Mouse (Mus musculus) thymus, postnatal 10 days (tissue): ENCODE results near the gene Kcnk3.

Experiments
- DNase-seq, 2 experiments: peaks; one replicate each; pipeline ENCODE4 v3.0.0; 2021; ENCODE audit warnings: low spot score in 2 of 2

The Kcnk3 gene

DNA sequence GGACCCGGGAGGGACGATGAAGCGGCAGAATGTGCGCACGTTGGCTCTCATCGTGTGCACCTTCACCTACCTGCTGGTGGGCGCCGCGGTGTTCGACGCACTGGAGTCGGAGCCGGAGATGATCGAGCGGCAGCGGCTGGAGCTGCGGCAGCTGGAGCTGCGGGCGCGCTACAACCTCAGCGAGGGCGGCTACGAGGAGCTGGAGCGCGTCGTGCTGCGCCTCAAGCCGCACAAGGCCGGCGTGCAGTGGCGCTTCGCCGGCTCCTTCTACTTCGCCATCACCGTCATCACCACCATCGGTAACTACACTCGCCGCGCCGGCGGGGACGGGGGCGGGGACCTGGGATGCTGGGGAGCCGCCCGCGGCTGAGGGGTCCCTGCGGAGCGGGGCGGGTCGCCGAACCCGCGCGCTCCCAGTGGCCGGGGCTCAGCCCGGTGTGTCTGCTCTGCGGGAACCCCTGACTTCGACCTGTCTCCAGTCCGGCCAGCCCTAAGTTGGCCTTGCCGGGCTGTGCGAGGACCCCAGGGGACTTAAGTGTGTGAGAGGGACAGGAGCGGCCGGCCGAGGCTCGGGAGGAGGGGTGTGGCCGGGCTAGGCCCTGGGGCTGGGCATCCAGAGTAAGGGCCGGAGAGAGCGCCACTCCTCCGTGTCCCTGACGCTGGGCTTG is 465 bp downstream of the Kcnk3 start:
- DNase-seq = no peak

DNA sequence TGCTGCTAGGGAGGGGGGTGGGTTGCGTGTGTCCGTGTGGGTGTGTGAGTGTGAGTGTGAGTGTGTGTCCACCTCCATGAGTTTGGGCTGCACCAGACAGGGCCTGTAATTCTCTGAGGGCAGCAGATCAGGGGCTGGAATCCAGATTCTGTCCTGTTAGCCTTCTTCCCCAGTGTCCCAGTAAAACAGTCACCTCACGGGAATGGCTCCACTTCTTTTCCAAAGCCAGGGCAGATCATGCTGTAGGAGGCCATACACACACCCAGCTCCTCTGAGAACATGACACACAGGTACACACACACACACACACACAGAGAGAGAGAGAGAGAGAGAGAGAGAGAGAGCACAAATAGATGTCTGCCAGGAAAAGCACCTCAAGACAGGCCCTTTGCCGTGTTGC is 1.1 kb downstream of the Kcnk3 start:
- no peak for DNase-seq

DNA sequence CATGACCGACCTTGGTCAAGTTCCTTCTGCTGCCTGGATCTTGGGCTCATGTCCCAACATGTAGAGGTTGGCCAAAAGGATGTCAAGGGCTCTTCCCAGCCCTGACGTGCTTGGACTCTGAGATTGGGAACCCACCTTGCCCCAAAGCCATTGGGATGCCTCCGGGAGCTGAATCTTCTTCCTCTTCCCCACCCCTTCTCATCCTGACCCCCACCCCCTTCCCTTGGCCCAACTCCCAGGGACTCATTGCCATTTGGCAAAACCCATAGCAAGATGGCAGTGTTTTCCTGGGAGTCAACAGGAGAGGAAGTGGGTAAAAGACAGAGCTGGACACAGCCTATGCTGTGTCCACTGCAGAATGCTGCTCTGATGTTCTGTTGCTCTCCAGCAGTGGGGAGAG is 1.6 kb downstream of the Kcnk3 start:
- DNase-seq = no peak

DNA sequence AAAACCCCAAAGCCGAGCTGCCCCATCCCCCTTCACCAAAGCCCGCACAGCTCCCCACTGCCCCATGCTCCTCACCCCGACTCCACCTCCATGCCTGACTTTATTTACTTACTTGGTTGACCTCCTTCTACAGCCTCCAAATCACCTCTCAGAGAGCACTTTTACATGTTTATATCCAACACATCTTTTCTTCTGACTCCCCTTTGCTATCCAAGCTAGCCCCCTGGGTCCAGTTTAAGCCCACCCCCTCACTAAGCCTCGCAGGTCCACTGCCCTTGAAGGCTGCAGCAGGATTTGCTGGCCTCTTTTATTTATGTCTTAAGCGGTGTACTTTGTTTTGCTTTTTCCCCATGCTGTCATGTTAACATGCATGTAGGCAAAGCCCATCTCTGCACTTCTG is 2.3 kb downstream of the Kcnk3 start:
- no peak for DNase-seq

- no peak for DNase-seq
Measured at GRCm38 (mm10) chr5:30591205-30591731, 3.3 kb downstream of the Kcnk3 start.

GRCm38 (mm10) chr5:30591786-30592185 is 3.8 kb downstream of the Kcnk3 start:
- no peak for DNase-seq

DNA sequence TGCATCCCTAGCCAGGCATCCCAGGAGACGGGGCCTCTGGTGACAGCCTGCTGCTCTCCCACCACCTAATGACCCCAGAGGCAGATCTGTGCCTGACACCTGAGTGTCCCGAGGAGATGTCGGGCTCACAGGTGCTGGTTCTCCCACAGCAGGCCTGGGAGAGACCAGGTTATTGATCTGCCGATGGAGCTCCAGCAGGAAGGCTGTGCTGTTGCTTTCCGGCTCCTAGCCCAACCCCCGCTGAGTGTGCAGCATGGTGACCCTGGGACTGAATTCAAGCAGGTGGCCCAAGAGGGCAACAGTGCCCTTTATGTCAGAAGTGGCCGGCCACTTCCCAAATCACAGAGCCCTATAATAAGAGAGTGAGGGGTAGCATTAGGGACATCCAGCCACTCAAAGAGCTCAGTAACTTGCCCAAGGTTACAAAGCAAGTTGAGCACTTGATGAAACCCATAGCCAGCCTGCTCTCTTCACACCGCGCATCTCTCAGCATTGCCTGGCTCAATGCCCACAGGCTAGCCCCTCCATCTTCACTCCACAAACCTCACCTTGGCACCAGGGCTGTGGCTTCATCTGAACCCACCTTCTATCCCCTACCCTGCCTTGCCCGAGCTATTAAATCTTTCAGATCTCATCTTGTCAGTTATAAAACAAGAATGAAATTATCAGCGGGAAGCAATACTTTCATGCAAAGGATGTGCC is 4.5 kb downstream of the Kcnk3 start:
- DNase-seq = no peak

GRCm38 (mm10) chr5:30593360-30593759 is 5.4 kb downstream of the Kcnk3 start:
- DNase-seq = no peak

GRCm38 (mm10) chr5:30593811-30594504 is 6.0 kb downstream of the Kcnk3 start:
- no peak for DNase-seq

DNA sequence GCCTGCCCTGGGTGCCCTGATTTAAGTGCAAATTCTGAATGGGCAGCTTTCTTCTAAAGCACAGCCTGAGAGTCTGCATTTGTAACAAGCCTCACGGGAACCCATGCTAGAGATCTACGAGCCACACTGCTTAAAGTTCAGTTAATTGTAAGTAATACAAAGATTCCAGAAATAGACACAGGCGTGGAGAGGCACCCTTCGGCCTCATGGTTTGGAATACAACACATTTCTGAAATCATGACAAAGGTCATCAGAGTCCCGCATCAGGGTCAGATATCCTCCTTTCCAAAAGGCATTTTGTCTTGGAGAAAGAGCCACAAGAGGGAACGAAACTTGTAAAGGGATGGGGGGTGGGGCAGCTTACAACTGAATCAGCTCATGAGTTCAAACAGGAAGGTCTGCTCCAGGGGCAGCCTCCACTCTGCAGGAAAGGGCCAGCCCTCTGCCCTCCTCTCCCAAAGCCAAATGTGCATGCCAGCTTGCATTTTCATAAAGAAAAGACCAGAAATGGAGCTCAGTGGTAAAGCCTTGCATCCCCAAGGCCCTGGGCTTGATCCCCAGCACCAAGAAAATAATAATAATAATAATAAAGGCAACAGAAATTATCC is 7.1 kb downstream of the Kcnk3 start:
- DNase-seq = no peak

DNA sequence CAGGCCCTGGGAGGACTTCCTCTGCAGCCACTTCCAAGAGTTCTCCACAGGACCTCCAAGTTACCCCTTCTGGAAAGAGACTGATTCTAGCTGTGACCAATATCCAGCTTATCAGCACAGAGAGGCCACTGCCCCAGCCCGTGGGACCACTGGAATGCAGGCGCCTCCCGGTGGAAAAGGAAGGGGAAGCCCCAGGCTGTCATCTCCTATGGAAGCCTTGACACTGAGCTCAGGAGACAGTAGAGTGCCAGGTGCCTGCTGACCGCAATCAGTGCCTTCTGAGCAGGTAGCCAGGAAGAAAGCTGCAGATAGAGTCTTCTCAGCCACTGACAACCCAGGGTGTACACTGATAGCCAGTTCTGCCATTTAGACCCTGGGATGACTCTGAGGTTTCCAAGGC is 13.4 kb downstream of the Kcnk3 start:
- DNase-seq = no peak

GRCm38 (mm10) chr5:30603255-30603654 is 15.3 kb downstream of the Kcnk3 start:
- DNase-seq = no peak

- no peak for DNase-seq
Measured at GRCm38 (mm10) chr5:30603926-30604325, 16.0 kb downstream of the Kcnk3 start.

- DNase-seq = no peak
Measured at GRCm38 (mm10) chr5:30604769-30605188, 16.8 kb downstream of the Kcnk3 start.

- DNase-seq = no peak
Measured at GRCm38 (mm10) chr5:30605649-30606048, 17.7 kb downstream of the Kcnk3 start.

DNA sequence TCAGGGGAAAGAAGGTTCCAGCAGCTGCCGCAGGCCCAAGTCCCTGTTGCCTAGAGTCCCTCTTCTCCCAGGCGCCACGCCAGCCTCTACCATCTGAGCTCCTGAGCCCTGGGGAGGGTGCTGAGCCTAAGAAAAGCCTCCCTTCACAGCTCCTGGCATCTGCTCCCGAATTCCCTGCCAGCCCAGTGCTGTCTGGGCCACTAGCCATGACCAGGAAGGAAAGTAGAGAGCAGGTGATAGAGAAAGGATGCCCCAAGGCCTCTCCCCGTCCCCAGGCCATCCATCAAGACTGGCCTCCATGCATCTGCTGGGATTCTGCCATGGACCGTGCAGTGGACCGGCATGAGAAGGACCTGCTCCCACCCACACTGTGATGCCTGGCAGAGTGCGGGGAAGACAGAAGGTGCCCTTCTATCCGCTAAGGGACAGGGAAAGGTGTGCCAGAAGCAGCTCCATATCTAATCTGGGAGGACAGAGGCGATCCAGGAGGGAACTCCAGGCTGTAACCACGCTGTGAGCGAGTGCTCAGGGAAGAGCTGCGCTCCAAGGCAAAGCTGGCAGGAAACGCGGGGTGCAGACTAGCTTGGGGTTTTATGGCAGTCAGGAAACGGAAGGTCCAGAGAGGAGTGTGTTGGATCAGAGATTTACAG is 18.6 kb downstream of the Kcnk3 start:
- no peak for DNase-seq

- no peak for DNase-seq
Measured at GRCm38 (mm10) chr5:30609094-30609493, 21.1 kb downstream of the Kcnk3 start.

GRCm38 (mm10) chr5:30609918-30610645 is 22.1 kb downstream of the Kcnk3 start:
- DNase-seq = no peak

DNA sequence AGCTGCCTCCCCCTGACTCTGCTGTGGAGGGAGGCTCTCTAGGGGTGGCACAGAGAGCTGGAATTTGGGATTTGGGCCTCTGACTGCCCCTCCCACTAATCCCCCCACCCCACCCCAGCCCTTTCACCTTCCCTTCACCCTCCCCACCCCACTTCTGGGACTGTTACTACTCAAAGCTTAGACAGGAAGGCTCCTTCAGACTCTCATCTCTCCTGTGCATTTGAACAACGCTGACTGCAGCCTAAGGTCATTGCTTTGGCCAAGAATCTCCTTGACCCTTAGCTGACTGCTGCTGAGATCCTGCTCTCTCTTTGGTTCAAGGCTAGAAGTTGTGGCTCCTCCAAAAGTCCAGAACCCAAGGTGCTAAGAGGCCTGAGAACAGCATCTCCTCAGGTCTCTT is 23.1 kb downstream of the Kcnk3 start:
- DNase-seq = no peak

DNA sequence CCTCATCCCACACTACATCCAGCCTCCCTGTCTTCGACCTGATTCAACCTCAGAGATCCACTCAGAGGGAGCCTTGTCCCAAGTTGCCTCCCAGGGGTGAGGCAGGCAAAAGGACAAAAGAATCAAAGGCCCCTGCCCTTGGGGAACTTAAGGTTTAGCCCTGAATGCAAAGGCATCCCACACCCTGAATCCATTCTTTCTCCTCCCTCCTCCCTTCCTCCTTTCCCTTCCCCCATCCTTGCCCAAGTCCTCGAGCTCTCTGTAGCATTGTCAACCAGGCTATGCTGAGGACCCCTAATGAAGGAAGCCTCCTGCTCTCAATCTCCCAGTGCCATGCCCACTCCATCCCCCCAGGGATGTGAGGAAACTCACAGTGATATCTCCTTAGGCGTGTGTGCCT is 23.7 kb downstream of the Kcnk3 start:
- no peak for DNase-seq

DNA sequence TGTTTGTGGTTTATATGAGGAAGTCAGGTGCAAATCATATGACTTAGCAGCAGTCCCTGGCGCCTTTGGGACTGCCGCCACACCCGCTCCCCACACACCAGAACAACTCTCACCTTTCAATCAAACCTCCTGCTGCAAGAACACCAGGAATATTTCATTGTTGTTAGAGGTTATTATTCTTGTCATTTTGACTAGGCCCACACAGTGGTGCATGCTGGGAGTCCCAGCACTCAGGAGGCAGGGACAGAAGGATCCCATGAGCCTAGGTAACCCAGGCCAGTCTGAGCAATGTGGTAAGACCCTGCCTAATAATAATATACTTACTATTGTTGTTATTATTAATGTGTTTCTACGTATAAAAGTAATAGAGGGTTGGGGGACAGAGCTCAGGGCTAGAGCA is 24.6 kb downstream of the Kcnk3 start:
- no peak for DNase-seq
